Mouse (Mus musculus): Measurements from ENCODE around the gene Zfp933.

- TF ChIP-seq CTCF (IDR thresholded peaks at IDR 0.05; ENCODE audit: low read depth) = no peak
- no peak for TF ChIP-seq EP300 (optimal IDR thresholded peaks at IDR 0.05)
These were observed 31.3 kb upstream of the Zfp933 start for GRCm38 (mm10) chr4:147879456-147879855.

Measured in stomach, postnatal 0 days (tissue).